Mouse (Mus musculus): ENCODE measurements at regions not wholly inside any gene's neighbourhood (a gene's known extent, or its start where the extent isn't known, plus 50 kb on each side); places are given as distances from the start of the nearest gene placed in this dataset.

DNA sequence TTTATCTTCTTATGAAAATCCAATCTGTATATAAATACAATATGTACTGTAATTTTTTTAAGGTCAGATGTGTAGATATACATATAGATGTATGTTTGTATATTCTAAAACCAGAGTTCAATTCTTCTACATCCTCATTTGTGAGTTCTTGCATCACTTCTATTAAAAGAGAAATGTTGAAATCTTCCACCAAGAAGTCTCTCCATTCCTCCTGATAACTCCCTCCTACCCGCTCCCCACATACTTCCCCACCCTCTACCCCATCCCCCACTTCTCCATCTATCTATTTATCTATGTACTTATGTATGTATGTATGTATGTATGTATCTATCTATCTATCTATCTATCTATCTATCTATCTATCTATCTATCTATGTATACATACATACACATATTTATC is 285.3 kb downstream of the Lmo4 start:
- WGBS: 77% methylated on average over 1 of the region's 1 CpGs
- H3K4me1 ChIP-seq (ENCODE audit: control insufficient read depth, insufficient read depth, low read length): no peaks in the 10 kb centered on the region
- DNase-seq: no peak
- H3K4me3 ChIP-seq (replicated peaks; ENCODE audit: extremely low read depth, low read depth, low read length): no peak overlapping the region
- no peak for TF ChIP-seq CTCF (IDR thresholded peaks at IDR 0.05; ENCODE audit: insufficient read depth, low read length)
- TF ChIP-seq POLR2A (IDR thresholded peaks at IDR 0.05; ENCODE audit: borderline replicate concordance, extremely low read depth, low read depth, low read length): no peak

DNA sequence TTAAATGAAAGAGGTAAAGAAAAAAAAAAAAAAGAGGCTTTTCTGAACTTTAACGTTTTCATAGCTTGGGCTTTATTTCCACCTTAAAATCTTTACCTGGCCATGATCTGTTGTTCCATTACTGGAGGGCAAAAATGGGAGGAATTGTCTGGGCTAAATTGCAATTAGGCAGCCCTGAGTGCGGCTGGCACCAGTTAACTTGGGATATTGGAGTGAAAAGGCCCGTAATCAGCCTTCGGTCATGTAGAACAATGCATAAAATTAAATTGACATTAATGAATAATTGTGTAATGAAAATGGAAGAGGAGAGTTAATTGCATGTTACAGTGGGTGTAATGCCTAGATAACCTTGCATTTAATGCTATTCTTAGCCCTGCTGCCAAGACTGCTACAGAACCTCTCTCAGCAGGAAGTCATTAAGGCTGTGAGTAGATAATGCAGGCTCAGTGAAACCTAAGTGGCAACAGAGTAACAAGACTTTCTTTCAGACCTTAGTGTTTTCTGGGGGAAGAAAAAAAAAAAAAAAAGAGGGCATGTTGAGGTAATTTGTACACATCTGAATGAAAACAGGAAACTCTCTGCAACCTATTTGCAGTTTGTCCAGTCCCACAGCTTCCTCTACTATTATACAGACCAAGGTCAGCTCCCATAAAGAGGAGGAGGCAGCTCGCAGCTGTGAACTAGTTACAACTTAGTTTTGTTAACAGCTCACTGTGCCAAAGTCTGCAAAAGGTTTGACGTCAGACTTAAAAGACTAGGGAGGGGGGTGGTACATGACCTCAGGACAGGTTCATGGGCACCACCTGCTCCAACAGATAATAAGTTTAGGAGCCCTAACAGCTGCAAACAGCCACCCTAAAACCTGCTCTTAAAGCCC is 290.4 kb downstream of the Lmo4 start:
- TF ChIP-seq POLR2A (IDR thresholded peaks at IDR 0.05; ENCODE audit: borderline replicate concordance, extremely low read depth, low read depth, low read length) (no peak), CTCF (IDR thresholded peaks at IDR 0.05; ENCODE audit: insufficient read depth, low read length) (no peak)
- Histone ChIP-seq H3K4me1 (ENCODE audit: control insufficient read depth, insufficient read depth, low read length) (no peaks in the 10 kb centered on the region), H3K4me3 (replicated peaks; ENCODE audit: extremely low read depth, low read depth, low read length) (no peak overlapping the region)
- no peak for DNase-seq
- 43% methylated on average over 6 of the region's 6 CpGs for WGBS

DNA sequence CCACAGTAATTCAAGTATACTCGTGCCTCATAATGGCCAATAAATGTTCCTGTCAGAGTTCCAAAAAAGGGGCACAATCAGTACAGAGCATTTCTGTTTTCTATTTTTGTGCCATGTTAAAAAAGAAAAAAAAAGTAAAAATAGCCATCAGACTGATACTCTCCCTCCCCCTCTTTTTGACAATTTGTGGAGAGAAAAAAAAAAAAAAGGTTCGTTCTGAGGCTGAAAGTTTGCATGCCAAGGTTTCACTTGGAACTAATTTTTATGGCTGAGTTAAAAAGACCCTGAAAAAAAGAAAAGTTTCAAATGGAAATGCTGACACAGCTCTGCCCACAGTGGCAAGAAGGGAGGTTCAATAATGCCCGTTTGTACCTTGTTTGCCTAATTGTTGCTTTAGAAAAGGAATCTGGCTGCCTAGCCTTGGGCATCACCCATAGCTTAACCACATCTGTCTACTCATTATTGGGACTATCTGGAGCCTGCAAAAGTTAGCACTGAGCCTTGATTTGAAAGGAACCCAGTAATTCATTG is 291.9 kb downstream of the Lmo4 start:
- TF ChIP-seq CTCF (IDR thresholded peaks at IDR 0.05; ENCODE audit: insufficient read depth, low read length) (no peak), POLR2A (IDR thresholded peaks at IDR 0.05; ENCODE audit: borderline replicate concordance, extremely low read depth, low read depth, low read length) (no peak)
- 42% methylated on average over 3 of the region's 3 CpGs for WGBS
- Histone ChIP-seq H3K4me3 (replicated peaks; ENCODE audit: extremely low read depth, low read depth, low read length) (no peak overlapping the region), H3K4me1 (ENCODE audit: control insufficient read depth, insufficient read depth, low read length) (no peaks in the 10 kb centered on the region)
- DNase-seq: no peak

DNA sequence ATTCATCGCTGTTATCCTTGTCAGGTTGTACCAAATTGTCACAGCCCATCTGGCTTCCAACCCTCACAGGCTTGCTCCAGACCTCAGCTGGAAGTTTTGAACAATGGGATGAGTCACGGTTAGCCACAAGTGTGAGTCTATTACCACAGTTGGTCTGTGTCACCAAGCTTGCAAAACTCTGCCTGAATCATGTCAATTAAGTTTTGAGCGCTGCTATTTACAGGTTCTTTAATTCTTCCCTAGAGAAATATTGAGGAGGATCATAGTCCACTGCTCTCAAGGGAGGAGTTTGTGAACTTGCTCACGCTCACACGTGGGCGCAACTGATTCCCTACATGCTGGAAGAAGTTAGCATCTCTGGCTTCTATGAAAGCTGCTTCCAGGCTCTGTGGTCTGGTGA is 292.6 kb downstream of the Lmo4 start:
- no peak overlapping the region for H3K4me3 ChIP-seq (replicated peaks; ENCODE audit: extremely low read depth, low read depth, low read length)
- WGBS: 75% methylated on average over 6 of the region's 6 CpGs
- H3K4me1 ChIP-seq (ENCODE audit: control insufficient read depth, insufficient read depth, low read length): no peaks in the 10 kb centered on the region
- no peak for TF ChIP-seq POLR2A (IDR thresholded peaks at IDR 0.05; ENCODE audit: borderline replicate concordance, extremely low read depth, low read depth, low read length)
- TF ChIP-seq CTCF (IDR thresholded peaks at IDR 0.05; ENCODE audit: insufficient read depth, low read length): no peak
- DNase-seq: no peak

DNA sequence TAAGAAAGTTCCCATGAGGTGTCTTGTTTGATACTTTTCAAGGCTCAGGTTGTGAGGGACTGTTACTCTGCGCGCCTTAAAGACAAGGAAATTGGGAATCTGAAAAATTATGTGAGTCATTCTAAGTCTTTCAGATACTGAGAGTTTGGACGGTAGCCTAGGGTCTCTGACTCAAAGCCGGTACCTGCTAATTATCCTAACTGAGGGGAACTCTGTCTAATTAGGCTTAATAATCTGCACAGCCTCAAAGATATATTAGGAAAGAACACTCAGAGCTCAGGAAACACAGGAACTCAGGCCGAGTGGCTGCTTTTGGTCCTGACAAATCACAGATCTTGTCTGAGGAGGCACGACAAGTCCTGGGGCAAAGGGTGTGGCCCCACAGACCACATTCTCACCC is 295.7 kb downstream of the Lmo4 start:
- Histone ChIP-seq H3K4me3 (replicated peaks; ENCODE audit: extremely low read depth, low read depth, low read length) (no peak overlapping the region), H3K4me1 (ENCODE audit: control insufficient read depth, insufficient read depth, low read length) (no peaks in the 10 kb centered on the region)
- TF ChIP-seq POLR2A (IDR thresholded peaks at IDR 0.05; ENCODE audit: borderline replicate concordance, extremely low read depth, low read depth, low read length) (no peak), CTCF (IDR thresholded peaks at IDR 0.05; ENCODE audit: insufficient read depth, low read length) (no peak)
- no peak for DNase-seq
- WGBS: 71% methylated on average over 6 of the region's 6 CpGs

DNA sequence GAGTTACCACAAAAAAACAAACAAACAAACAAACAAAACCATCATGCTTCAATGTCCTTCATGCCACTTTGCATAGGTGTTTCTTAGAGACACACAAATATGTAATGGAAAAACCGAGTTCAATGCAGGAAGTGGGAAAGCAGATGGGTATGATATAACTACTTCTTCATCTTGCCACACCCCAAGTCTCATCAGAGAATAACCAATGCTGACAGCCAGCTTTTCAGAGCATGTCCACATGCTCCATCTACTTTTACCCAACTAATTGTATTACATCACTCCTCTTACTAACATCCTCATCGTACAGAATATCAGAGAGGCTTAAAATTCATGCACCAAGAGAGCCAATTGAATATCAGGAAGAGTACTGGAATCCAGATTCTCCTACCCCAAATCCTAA is 301.6 kb downstream of the Lmo4 start:
- 69% methylated on average over 2 of the region's 2 CpGs for WGBS
- no peak for DNase-seq
- no peak for TF ChIP-seq POLR2A (IDR thresholded peaks at IDR 0.05; ENCODE audit: borderline replicate concordance, extremely low read depth, low read depth, low read length)
- TF ChIP-seq CTCF (IDR thresholded peaks at IDR 0.05; ENCODE audit: insufficient read depth, low read length): no peak
- Histone ChIP-seq H3K4me3 (replicated peaks; ENCODE audit: extremely low read depth, low read depth, low read length) (no peak overlapping the region), H3K4me1 (ENCODE audit: control insufficient read depth, insufficient read depth, low read length) (no peaks in the 10 kb centered on the region)

DNA sequence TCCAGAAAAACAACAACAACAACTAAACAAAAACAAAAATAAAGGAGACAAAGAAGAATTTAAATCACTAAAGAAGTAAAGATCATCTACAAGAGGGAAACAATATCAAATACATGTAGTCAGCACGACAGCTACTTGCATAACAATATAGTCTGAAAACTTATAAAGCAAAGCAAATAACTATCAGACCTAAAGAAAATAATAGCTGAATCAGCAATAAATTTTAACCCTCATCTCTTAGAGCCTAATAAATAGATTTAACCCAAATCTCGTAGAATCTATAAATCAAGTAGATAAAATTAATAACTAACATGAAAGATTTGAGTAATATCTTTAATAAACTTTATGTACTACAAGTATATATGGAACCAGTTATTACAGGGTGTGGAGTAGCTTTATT is 324.2 kb downstream of the Lmo4 start:
- WGBS: 81% methylated on average over 2 of the region's 2 CpGs
- no peak for DNase-seq

DNA sequence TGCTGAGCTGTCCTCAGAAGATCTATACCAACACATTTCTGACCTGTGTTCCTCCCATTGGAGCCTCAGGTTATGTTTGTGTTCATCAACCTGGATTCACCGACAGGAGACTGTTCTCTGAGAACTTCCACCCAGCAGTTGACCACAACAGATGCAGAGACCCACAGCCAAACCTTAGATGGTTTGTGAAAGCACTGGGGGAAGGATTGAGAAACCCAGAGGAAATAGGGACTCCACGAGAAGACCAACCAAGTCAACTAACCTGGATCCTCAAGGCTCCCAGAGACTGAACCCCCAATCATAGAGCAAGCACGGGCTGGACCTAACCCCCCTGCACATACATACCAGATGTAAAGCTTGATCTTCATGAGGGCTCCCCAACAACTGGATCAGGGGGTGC is 331.1 kb downstream of the Lmo4 start:
- no peaks in the 10 kb centered on the region for H3K4me1 ChIP-seq (ENCODE audit: control insufficient read depth, insufficient read depth, low read length)
- TF ChIP-seq POLR2A (IDR thresholded peaks at IDR 0.05; ENCODE audit: borderline replicate concordance, extremely low read depth, low read depth, low read length) (no peak), CTCF (IDR thresholded peaks at IDR 0.05; ENCODE audit: insufficient read depth, low read length) (no peak)
- WGBS: 66% methylated on average over 3 of the region's 3 CpGs
- H3K4me3 ChIP-seq (replicated peaks; ENCODE audit: extremely low read depth, low read depth, low read length): no peak overlapping the region
- DNase-seq: no peak

More for the DNA sequence above, 324.2 kb downstream of the Lmo4 start:
- Histone ChIP-seq H3K4me3 (replicated peaks; ENCODE audit: extremely low read depth, low read depth, low read length) (no peak overlapping the region), H3K4me1 (ENCODE audit: control insufficient read depth, insufficient read depth, low read length) (no peaks in the 10 kb centered on the region)
- TF ChIP-seq POLR2A (IDR thresholded peaks at IDR 0.05; ENCODE audit: borderline replicate concordance, extremely low read depth, low read depth, low read length): no peak
- TF ChIP-seq CTCF (IDR thresholded peaks at IDR 0.05; ENCODE audit: insufficient read depth, low read length): no peak

DNA sequence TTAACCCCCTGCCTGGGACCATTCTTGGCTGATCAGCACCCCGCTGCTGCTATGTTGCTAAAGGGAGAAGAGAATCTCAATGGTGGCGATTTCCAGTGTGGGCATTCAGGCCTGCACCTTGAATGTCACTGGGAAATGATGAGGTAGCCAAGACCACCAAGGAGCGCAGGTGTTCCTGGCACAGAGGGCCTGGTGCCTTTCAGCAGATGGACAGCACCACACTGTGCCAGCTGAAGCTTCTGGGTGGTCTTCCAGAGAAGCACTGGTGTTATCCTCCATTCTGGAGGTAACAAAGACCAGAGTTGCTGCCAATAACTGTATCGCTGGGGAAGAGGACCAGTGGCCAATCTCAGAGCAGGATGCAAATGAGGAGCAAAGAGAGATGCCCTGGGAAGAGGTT is 338.5 kb downstream of the Lmo4 start:
- Histone ChIP-seq H3K4me1 (ENCODE audit: control insufficient read depth, insufficient read depth, low read length) (no peaks in the 10 kb centered on the region), H3K4me3 (replicated peaks; ENCODE audit: extremely low read depth, low read depth, low read length) (no peak overlapping the region)
- no peak for DNase-seq
- WGBS: 60% methylated on average over 4 of the region's 4 CpGs
- TF ChIP-seq POLR2A (IDR thresholded peaks at IDR 0.05; ENCODE audit: borderline replicate concordance, extremely low read depth, low read depth, low read length) (no peak), CTCF (IDR thresholded peaks at IDR 0.05; ENCODE audit: insufficient read depth, low read length) (no peak)

DNA sequence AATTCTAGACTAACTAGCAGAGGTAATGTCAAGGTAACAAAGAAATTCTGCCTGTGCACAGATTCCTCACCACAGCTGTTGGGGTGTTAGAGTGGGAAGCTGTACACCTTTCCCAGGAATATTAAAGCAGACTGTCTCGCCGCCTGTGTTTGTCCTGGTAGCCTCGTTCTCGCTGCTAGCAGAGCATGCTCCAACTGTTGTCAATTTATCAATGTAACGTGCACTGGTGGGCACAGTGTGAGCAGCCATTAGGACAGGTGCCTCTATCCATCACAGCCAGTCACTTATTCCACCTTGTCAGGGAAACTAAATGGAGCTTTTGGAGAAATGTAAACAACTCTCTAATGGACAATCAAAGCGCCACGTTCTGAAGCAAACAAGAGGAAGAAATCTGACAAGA is 339.4 kb downstream of the Lmo4 start:
- DNase-seq: no peak
- no peaks in the 10 kb centered on the region for H3K4me1 ChIP-seq (ENCODE audit: control insufficient read depth, insufficient read depth, low read length)
- no peak for TF ChIP-seq CTCF (IDR thresholded peaks at IDR 0.05; ENCODE audit: insufficient read depth, low read length)
- TF ChIP-seq POLR2A (IDR thresholded peaks at IDR 0.05; ENCODE audit: borderline replicate concordance, extremely low read depth, low read depth, low read length): no peak
- WGBS: 52% methylated on average over 7 of the region's 7 CpGs
- H3K4me3 ChIP-seq (replicated peaks; ENCODE audit: extremely low read depth, low read depth, low read length): no peak overlapping the region
